Mouse (Mus musculus) CH12.LX (cell line): Measurements from ENCODE around the gene Ngp. TPM values are rescaled to one million over a fixed set of nuclear protein-coding genes. Genes with fewer than 3 reads are reported as not detected.
A peak's percentile ranks its signal among the peaks of the same experiment; 100 is the strongest.

Experiments
- DNase-seq: peaks from one replicate; pipeline ENCODE4 v3.0.0-alpha.2; 2013; ENCODE audit errors: extremely low read depth
- H3K27ac ChIP-seq: 2 replicates; pipeline ENCODE4 v1.5.1; 2012; ENCODE audit warnings: low read depth, mild to moderate bottlenecking, control low read depth, moderate library complexity; ENCODE audit not compliant: insufficient read depth
- H3K27me3 ChIP-seq: replicated peaks from 2 replicates; pipeline ENCODE3; 2012; ENCODE audit warnings: inconsistent platforms
- H3K36me3 ChIP-seq, 2 experiments: replicated peaks in 1 of 2; 2 replicates each; pipeline versions ENCODE3 to v1.6.1; 2012; ENCODE audit warnings: inconsistent platforms in 1 of 2, low read length in 1 of 2, mild to moderate bottlenecking in 1 of 2, mixed read lengths in 1 of 2, moderate library complexity in 1 of 2; ENCODE audit not compliant: control insufficient read depth in 1 of 2, insufficient read depth in 1 of 2
- H3K4me1 ChIP-seq, 2 experiments: 2 replicates each; pipeline ENCODE4 v1.6.1; 2012; ENCODE audit warnings: inconsistent platforms in 1 of 2, moderate library complexity in 1 of 2; ENCODE audit not compliant: insufficient read depth in 2 of 2, control insufficient read depth in 1 of 2
- H3K4me2 ChIP-seq: 2 replicates; pipeline ENCODE4 v1.6.1; 2012; ENCODE audit warnings: low read depth, mild to moderate bottlenecking, control low read depth; ENCODE audit not compliant: poor library complexity, insufficient read depth, severe bottlenecking
- H3K4me3 ChIP-seq, 3 experiments: fragments of 150-350 bp in 1 of 3; sonication (generic) in 1 of 3; replicated peaks in 1 of 3; 2 replicates each; pipeline versions ENCODE3 to v1.5.1; 2011 to 2012; ENCODE audit warnings: low read depth in 2 of 3, low read length in 2 of 3, mild to moderate bottlenecking in 2 of 3, moderate library complexity in 2 of 3, control low read depth in 1 of 3, improper control_type of control experiment in 1 of 3, inconsistent platforms in 1 of 3, mixed read lengths in 1 of 3; ENCODE audit not compliant: poor library complexity in 1 of 3
- H3K79me2 ChIP-seq: replicated peaks from 2 replicates; pipeline ENCODE4 v1.6.1; 2012; ENCODE audit warnings: mild to moderate bottlenecking, moderate library complexity; ENCODE audit not compliant: control insufficient read depth, poor library complexity, insufficient read depth, severe bottlenecking; ENCODE audit errors: extremely low read depth
- H3K9ac ChIP-seq: 2 replicates; pipeline ENCODE4 v1.6.1; 2012; ENCODE audit warnings: low read depth, mild to moderate bottlenecking, control low read depth, moderate library complexity; ENCODE audit not compliant: insufficient read depth
- H3K9me3 ChIP-seq: replicated peaks from 2 replicates; pipeline ENCODE3; 2012; ENCODE audit warnings: low read length, inconsistent platforms, mixed read lengths
- BHLHE40 ChIP-seq: IDR thresholded peaks from 2 replicates; pipeline ENCODE4 v1.6.1; 2011; ENCODE audit warnings: mild to moderate bottlenecking, low read depth, low read length, improper control_type of control experiment
- ELF1 ChIP-seq: IDR thresholded peaks from 2 replicates; pipeline ENCODE4 v1.6.1; 2014; ENCODE audit warnings: low read depth, mild to moderate bottlenecking, inconsistent platforms, low read length, improper control_type of control experiment
- EP300 ChIP-seq: IDR thresholded peaks from 2 replicates; pipeline ENCODE4 v1.6.1; 2011; ENCODE audit warnings: low read length, improper control_type of control experiment
- ETS1 ChIP-seq: conservative IDR thresholded peaks from 2 replicates; pipeline ENCODE4 v1.6.1; 2012; ENCODE audit warnings: low read depth, mild to moderate bottlenecking, inconsistent platforms, low read length, improper control_type of control experiment, moderate library complexity
- HCFC1 ChIP-seq: IDR thresholded peaks from 2 replicates; pipeline ENCODE4 v1.6.1; 2012; ENCODE audit warnings: low read depth, mild to moderate bottlenecking, inconsistent platforms, low read length, improper control_type of control experiment
- JUN ChIP-seq: IDR thresholded peaks from 2 replicates; pipeline ENCODE4 v1.6.1; 2011; ENCODE audit warnings: low read depth, mild to moderate bottlenecking, low read length, improper control_type of control experiment, moderate library complexity; ENCODE audit not compliant: insufficient read depth
- MAFK ChIP-seq: IDR thresholded peaks from 2 replicates; pipeline ENCODE4 v1.6.1; 2011; ENCODE audit warnings: low read length, improper control_type of control experiment; ENCODE audit not compliant: insufficient replicate concordance
- MAX ChIP-seq: IDR thresholded peaks from 2 replicates; pipeline ENCODE4 v1.6.1; 2011; ENCODE audit warnings: low read length, improper control_type of control experiment
- MEF2A ChIP-seq: IDR thresholded peaks from 2 replicates; pipeline ENCODE4 v1.6.1; 2014; ENCODE audit warnings: low read depth, mild to moderate bottlenecking, inconsistent platforms, low read length, improper control_type of control experiment, borderline replicate concordance
- MXI1 ChIP-seq: IDR thresholded peaks from 2 replicates; pipeline ENCODE4 v1.6.1; 2011; ENCODE audit warnings: mild to moderate bottlenecking, low read depth, low read length, improper control_type of control experiment
- MYC ChIP-seq: IDR thresholded peaks from 2 replicates; pipeline ENCODE4 v1.6.1; 2011; ENCODE audit warnings: low read depth, mild to moderate bottlenecking, improper control_type of control experiment, low read length
- NELFE ChIP-seq: IDR thresholded peaks from 2 replicates; pipeline ENCODE4 v1.6.1; 2011; ENCODE audit warnings: low read depth, low read length, improper control_type of control experiment
- NRF1 ChIP-seq: IDR thresholded peaks from 2 replicates; pipeline ENCODE4 v1.6.1; 2014; ENCODE audit warnings: low read depth, mild to moderate bottlenecking, inconsistent platforms, low read length, improper control_type of control experiment, moderate library complexity
- PAX5 ChIP-seq: IDR thresholded peaks from 2 replicates; pipeline ENCODE4 v1.6.1; 2012; ENCODE audit warnings: low read length, inconsistent platforms, mixed read lengths
- POLR2AphosphoS2 ChIP-seq: IDR thresholded peaks from 2 replicates; pipeline ENCODE4 v1.6.1; 2011; ENCODE audit warnings: low read depth, low read length, improper control_type of control experiment
- RCOR1 ChIP-seq: conservative IDR thresholded peaks from 2 replicates; pipeline ENCODE4 v1.6.1; 2012; ENCODE audit warnings: low read depth, mild to moderate bottlenecking, inconsistent platforms, low read length, improper control_type of control experiment
- SIN3A ChIP-seq: IDR thresholded peaks from 2 replicates; pipeline ENCODE4 v1.6.1; 2012; ENCODE audit warnings: low read length, improper control_type of control experiment, inconsistent platforms
- SMC3 ChIP-seq: IDR thresholded peaks from 2 replicates; pipeline ENCODE4 v1.6.1; 2011; ENCODE audit warnings: low read depth, low read length, improper control_type of control experiment
- TBP ChIP-seq: conservative IDR thresholded peaks from 2 replicates; pipeline ENCODE4 v1.6.1; 2011; ENCODE audit warnings: low read depth, low read length, improper control_type of control experiment
- TCF12 ChIP-seq: IDR thresholded peaks from 2 replicates; pipeline ENCODE4 v1.6.1; 2014; ENCODE audit warnings: low read depth, mild to moderate bottlenecking, inconsistent platforms, low read length, improper control_type of control experiment
- UBTF ChIP-seq: IDR thresholded peaks from 2 replicates; pipeline ENCODE4 v1.6.1; 2012; ENCODE audit warnings: low read depth, mild to moderate bottlenecking, inconsistent platforms, low read length, improper control_type of control experiment, moderate library complexity
- USF1 ChIP-seq: IDR thresholded peaks from 2 replicates; pipeline ENCODE4 v1.6.1; 2014; ENCODE audit warnings: low read depth, mild to moderate bottlenecking, inconsistent platforms, low read length, improper control_type of control experiment
- USF2 ChIP-seq: conservative IDR thresholded peaks from 2 replicates; pipeline ENCODE4 v1.6.1; 2011; ENCODE audit warnings: low read depth, low read length, improper control_type of control experiment
- ZC3H11A ChIP-seq: IDR thresholded peaks from 2 replicates; pipeline ENCODE4 v1.6.1; 2012; ENCODE audit warnings: low read depth, mild to moderate bottlenecking, inconsistent platforms, low read length, improper control_type of control experiment
- ZKSCAN1 ChIP-seq: IDR thresholded peaks from 2 replicates; pipeline ENCODE4 v1.6.1; 2012; ENCODE audit warnings: low read depth, inconsistent platforms, low read length, improper control_type of control experiment, borderline replicate concordance
- ZMIZ1 ChIP-seq: IDR thresholded peaks from 2 replicates; pipeline ENCODE4 v1.6.1; 2012; ENCODE audit warnings: low read depth, mild to moderate bottlenecking, inconsistent platforms, low read length, improper control_type of control experiment
- ZNF384 ChIP-seq: IDR thresholded peaks from 2 replicates; pipeline ENCODE4 v1.6.1; 2012; ENCODE audit warnings: low read depth, low read length, improper control_type of control experiment, inconsistent platforms
- dilution Hi-C: fragments of 300-500 bp; cut with MboI; formaldehyde crosslinking; loops from 2 replicates; pipeline ENCODE4 v1.14.3; 2020; ENCODE audit warnings: low sequenced_read_pairs; ENCODE audit not compliant: extremely low pct_unique_long_range_greater_than_20kb, extremely low pct_ligation_motif_present
- in situ Hi-C: fragments of 300-500 bp; cut with MboI; formaldehyde crosslinking; loops from 3 replicates; pipeline ENCODE4 v1.14.3; 2019; ENCODE audit warnings: low sequenced_read_pairs, low pct_ligation_motif_present, low pct_unique_long_range_greater_than_20kb, mixed read lengths
- polyA plus RNA-seq: library from polyadenylated mRNA; unstranded; fragments of >175 nt; gene quantifications from 2 replicates; pipeline ENCODE4 v1.2.1, GENCODE M21; 2012; ENCODE audit warnings: low read depth; ENCODE audit not compliant: insufficient read length
- total RNA-seq, 2 experiments: library from RNA; depleted of rRNA; stranded (reverse); fragments of 300-350 nt in 1 of 2; fragments of >200 nt in 1 of 2; gene quantifications; 2 replicates each; pipeline ENCODE4 v1.2.3; 2012 to 2014

Ngp gene
- total and polyA plus RNA-seq, 3 experiments, result not detected

GRCm38 (mm10) chr9:110407311-110408098, 12.0 kb upstream of the Ngp start:
- no peaks in the 10 kb centered on the region for H3K27me3 ChIP-seq
- peaks cover 6 to 47% of the 10 kb centered on the region in 2 experiments; a peak in 3 of 4 replicates for H3K4me1 ChIP-seq
- peak overlapping the region; percentile 78 for H3K4me2 ChIP-seq
- in situ Hi-C loops (no loop called here), dilution Hi-C loops (no loop called here)
- no peak for TF ChIP-seq ZNF384
- no peak for TF ChIP-seq HCFC1
- TF ChIP-seq ELF1, result 0 out of 2 replicates have a peak, but pooled peaks have one; percentile 6
- TF ChIP-seq USF2, result no peak
- TF ChIP-seq ETS1, result peak; percentile 13; the same call in 1 of the 2 replicates
- no peak for TF ChIP-seq BHLHE40
- peak; percentile 22; the same call in 1 of the 2 replicates for TF ChIP-seq TCF12
- no peak for TF ChIP-seq MYC
- H3K9me3 ChIP-seq, result no peaks in the 10 kb centered on the region
- H3K79me2 ChIP-seq, result peaks cover 31% of the 10 kb centered on the region
- peak overlapping the region; percentile 97 for H3K9ac ChIP-seq
- peak overlapping the region; percentile 90 to 99 (median 96) for H3K4me3 ChIP-seq
- H3K36me3 ChIP-seq, result peaks cover 0 to 25% of the 10 kb centered on the region in 2 experiments
- DNase-seq, result peak; percentile 77
- peak overlapping the region; percentile 50 for H3K27ac ChIP-seq

- H3K9me3 ChIP-seq, result no peaks in the 10 kb centered on the region
- peaks cover 0 to 21% of the 10 kb centered on the region in 2 experiments for H3K36me3 ChIP-seq
- peaks cover 6 to 47% of the 10 kb centered on the region in 2 experiments; a peak in 3 of 4 replicates for H3K4me1 ChIP-seq
- H3K9ac ChIP-seq, result peak within 1 kb of the TSS; percentile 97
- dilution Hi-C loops (no loop called here), in situ Hi-C loops (no loop called here)
- H3K27ac ChIP-seq, result peak within 1 kb of the TSS; percentile 54
- peaks cover 31% of the 10 kb centered on the region for H3K79me2 ChIP-seq
- H3K4me3 ChIP-seq, result peak within 1 kb of the TSS; percentile 94 to 99 (median 96)
- no peaks in the 10 kb centered on the region for H3K27me3 ChIP-seq
- peak within 1 kb of the TSS; percentile 82 for H3K4me2 ChIP-seq
- DNase-seq, result peak; percentile 97
- TF ChIP-seq SMC3 (no peak), HCFC1 (peak; percentile 90), MXI1 (peak; percentile 71), PAX5 (no peak), EP300 (no peak), ZMIZ1 (no peak), POLR2AphosphoS2 (peak; percentile 85; the same call in 1 of the 2 replicates), UBTF (0 out of 2 replicates have a peak, but pooled peaks have one; percentile 34), RCOR1 (no peak), NELFE (peak; percentile 81), ZNF384 (no peak), JUN (no peak), SIN3A (peak; percentile 95), MEF2A (0 out of 2 replicates have a peak, but pooled peaks have one; percentile 23), MAX (no peak; the same call in 1 of the 2 replicates), MAFK (no peak), BHLHE40 (peak; percentile 52), USF1 (peak; percentile 77), TBP (peak; percentile 73; the same call in 1 of the 2 replicates), ETS1 (peak; percentile 21; the same call in 1 of the 2 replicates), ELF1 (peak; percentile 85), NRF1 (peak; percentile 94), USF2 (0 out of 2 replicates have a peak, but pooled peaks have one; percentile 21), ZKSCAN1 (no peak), ZC3H11A (no peak)
Measured at GRCm38 (mm10) chr9:110408099-110408773, 11.3 kb upstream of the Ngp start, which contains the start of gene Ptpn23. Gene Ptpn23, minus strand, starts transcription at chr9:110408213.
